Mouse (Mus musculus): ENCODE data around the gene B3galt6.

DNA sequence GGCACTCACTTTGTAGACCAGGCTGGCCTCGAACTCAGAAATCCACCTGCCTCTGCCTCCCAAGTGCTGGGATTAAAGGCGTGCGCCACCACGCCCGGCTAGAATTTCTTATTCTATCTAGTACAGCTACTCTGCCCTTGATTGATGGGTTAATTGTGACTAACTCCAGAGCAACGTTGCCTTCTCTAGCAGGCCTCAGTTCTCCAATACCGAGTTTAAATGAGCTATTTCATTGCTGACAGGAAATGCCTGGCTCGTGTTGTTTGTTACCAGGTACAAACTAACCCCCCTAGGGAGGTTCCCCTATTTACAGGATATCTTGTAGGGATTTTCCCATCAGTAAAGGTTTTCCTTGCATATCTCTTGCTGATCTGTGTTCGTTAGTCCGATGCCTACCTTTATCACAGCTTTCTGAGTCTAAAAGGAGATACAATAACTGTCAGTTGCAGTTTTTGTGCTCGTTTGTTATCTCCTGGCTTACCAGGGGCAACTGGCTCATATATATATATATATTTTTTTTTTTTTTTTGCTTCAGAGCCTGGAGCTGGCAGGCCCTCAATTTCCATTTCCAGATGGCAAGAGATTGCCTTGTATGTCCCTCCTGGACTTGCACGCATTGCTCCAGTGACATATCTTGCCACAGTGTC lies 10.9 kb downstream of the B3galt6 start:
- no peak for TF ChIP-seq CTCF (IDR thresholded peaks at IDR 0.05; ENCODE audit: low read depth, low read length)
- TF ChIP-seq GATA1 (IDR thresholded peaks at IDR 0.05; ENCODE audit: borderline replicate concordance, low read length): no peak
- no peak for TF ChIP-seq TAL1 (conservative IDR thresholded peaks at IDR 0.05; ENCODE audit: low read depth, low read length)
- no peak for TF ChIP-seq POLR2AphosphoS5 (IDR thresholded peaks at IDR 0.05; ENCODE audit: insufficient replicate concordance, low read depth, low read length)
- TF ChIP-seq GATA2 (IDR thresholded peaks at IDR 0.05; ENCODE audit: borderline replicate concordance, low read depth, low read length): no peak
